Mouse (Mus musculus): ENCODE results near the gene Fbxw5.

Gene Fbxw5

DNA sequence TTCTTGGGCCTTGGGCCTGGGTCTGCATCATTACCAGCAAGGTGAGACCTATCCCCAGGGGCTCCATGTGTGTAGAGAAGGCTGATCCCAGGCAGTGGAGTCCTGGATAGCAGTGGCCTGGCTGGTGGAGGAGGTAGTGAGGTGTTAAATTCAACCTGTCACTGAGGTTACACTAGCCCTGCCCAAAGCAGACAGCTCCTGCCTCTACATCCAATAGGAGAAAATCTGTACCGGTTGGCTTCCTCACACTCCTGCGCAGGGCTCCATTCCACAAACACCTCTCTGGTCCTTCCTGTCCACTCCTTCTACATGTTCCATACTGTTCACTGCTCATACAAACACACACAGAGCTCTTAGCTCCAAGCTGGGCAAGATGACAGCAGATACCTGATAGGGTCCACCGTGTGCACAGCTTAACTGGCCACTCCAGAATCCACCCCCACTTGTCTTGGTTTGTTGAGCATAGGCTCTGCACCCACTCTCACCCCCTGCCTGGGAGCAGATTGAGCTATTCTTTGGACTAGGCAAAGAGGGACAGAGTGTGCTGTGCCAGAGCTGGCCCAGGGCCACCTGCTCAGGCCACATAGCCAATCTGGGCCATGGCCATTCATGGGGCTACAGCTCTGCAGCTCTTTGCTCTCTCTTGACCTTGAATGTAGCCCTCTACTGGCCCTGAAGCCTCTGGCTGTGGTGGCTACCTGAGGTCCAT, 22.4 kb upstream of the Fbxw5 start:
- peak; percentile 98 for DNase-seq (ENCODE audit: low read depth, low spot score)

DNA sequence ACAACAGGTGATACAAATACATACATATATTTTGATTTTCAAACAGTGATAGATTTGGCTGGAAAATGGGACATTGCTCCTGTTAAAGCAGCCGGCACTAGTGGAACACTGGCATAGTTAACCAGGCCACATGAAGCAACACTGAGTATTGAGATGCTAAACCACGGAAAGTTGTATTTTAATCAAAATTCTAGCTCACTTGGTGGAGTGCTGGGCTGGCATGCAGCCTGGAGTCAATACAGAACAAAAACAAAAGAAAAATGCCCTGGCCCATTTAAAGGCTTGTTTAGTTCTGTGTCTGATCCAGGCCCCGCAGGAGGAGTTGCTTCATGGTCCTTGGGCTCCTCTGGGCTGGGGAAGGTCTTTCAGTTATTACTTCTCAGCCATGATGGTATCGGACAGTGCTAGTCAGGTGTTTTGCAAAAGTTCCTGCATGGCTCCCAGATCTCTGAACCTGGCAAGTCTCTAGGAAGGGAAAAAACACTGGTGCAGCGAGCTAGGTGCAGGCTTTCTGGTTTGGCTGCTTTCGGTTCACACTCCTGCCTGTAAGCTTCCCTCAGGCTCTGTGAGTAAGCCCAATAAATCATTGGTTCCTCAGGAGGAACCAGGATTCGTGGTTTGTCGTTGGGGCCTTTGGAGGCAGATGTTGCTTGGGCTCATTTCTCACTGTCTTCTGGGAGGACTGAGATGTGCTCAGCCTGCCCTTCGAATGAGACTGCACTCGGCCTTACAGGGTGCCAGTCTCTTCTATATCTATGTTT, 20.8 kb upstream of the Fbxw5 start:
- DNase-seq (ENCODE audit: low read depth, low spot score) = no peak

DNA sequence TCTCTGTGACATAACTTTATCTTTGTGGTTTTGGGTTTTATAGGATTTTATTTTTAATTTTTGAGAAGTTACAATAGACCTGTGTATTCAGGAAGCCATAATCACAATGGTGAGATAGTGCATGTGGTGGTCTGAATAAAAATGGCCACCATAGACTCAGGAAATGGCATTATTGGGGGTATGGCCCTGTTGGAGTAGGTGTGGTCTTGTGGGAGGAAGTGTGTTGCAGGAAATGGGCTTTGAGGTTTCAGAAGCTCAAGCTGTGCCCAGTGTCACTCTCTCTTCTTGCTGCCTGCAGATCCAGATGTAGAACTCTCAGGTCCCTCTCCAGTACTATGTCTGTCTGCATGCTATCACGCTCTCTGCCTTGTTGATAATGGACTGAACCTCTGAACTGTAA, 20.0 kb upstream of the Fbxw5 start:
- DNase-seq (ENCODE audit: low read depth, low spot score) = no peak

DNA sequence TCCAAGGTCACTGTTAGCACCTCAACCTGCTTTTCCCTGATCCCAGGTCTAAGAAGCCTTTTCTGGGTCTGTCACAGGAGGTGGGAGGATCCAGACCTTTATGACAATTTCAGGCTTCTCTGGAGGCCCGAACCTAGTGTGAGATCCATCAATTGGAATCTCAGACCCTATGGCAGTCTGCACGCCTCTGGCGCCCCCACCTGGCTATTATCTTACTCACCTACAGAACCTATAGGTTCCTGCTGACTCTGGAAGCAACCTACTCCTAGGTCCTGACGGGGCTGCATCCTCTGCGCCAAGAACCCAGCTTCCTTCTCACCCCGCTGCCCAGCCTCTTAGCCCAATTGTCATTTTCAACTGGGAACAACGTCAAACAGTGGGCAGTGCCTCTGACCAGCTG, 17.6 kb upstream of the Fbxw5 start:
- DNase-seq (ENCODE audit: low read depth, low spot score) = peak; percentile 84

DNA sequence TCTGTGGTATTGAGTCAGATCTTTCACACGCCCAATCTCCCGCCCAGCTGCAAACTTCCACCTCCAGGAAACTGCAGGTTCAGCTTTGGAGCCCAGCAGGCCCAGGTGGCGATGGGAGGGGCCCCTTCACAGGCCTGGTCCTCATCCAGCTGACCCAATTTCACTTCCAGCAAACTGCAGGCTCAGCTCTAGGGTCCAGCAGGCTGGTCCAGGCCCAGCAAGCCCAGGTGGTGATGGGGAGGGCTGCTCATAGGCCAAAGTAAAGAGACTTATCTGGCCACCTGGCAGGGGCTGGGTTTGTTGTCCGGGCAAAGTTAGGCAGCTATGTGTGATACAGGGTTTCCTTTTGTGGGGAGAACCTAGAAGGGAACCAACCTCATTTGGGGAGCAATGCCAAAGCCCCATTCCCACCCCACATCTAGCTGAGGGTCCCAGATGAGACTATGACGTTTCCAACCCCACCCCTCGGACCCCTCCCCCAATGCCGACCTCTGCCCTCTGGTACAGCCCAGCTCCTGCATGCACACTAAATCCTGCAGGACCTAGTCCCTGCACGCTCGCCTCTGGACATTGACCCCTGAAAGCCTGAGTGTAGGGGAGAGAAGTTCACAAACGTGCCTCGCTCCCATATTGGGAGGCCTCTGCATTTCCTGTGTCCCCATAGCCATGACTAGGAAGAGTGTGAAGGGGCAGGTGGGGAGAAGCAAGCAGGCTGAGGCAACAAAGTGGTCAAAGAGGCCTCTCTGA, 15.5 kb upstream of the Fbxw5 start:
- DNase-seq (ENCODE audit: low read depth, low spot score) = peak; percentile 99

DNA sequence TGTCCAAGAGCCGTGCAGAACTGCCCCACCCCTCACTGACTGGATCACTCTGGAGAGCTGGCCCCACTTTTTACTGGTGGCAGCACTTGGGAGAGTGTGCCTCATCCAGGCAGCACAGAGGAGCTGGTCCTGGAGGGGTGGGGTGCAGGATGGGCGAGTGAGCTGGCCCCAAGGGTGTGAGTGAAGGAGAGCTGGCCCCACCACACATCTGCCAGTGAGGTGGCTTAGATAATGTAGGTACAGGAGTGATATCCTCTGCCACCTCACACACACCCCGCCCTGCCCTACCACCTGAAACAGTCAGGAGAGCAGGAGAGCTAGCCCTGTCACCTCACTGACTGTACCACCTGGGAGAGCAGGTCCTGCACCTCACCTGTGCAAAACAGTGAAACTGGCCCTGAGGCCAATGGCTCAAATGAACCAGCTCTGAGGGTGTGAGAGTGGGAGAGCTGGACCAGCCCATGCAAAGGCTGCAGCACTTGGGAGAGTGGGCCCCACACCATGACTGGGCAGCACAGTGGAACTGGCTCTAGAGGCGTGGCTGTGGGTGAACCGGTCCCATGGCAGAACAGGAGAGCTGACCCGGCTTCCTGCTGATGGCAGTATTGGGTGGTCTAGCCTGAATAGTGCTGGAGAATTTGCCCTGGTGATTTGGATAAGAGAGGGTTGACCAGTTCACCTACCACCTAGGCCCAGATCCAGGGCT, 12.4 kb upstream of the Fbxw5 start:
- DNase-seq (ENCODE audit: low read depth, low spot score) = no peak

DNA sequence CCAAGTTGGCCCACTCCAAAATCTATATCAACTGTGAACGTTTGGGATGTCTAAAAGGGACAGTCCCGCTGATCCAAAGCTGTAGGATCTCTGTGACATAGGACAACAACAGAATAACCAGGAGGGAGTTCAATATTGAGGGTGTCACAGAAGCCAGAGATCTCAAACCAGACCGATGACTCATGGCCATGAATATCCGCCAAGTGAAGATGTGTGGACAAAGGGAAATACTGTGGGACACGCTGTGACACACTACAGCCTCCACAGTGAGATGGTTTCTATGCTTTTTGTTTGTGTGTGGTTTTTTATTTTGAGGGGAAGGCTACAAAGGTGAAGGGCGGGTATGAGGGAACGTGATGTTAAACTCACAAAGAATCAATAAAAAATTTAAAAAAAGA, 11.9 kb upstream of the Fbxw5 start:
- peak; percentile 91 for DNase-seq (ENCODE audit: low read depth, low spot score)

DNA sequence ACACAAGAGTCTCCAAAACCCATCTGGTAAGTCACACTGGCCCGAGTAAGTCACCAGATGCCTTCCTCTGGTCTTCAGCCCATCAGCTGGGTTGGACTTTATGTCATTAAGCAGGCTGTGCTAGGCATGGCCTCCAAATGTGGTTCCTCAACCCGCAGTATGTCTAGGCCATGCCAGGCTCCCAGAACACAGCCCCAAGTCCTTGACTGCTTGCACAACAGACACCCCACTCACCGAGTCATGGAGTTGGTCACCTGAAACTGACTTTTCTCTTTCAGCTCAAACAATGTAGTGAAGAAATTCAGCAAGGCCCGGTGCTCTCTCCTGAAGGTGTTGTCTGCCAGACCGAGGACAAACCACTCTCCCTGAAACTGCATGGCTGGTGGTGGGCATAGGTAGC, 7.6 kb upstream of the Fbxw5 start:
- DNase-seq (ENCODE audit: low read depth, low spot score) = no peak

DNA sequence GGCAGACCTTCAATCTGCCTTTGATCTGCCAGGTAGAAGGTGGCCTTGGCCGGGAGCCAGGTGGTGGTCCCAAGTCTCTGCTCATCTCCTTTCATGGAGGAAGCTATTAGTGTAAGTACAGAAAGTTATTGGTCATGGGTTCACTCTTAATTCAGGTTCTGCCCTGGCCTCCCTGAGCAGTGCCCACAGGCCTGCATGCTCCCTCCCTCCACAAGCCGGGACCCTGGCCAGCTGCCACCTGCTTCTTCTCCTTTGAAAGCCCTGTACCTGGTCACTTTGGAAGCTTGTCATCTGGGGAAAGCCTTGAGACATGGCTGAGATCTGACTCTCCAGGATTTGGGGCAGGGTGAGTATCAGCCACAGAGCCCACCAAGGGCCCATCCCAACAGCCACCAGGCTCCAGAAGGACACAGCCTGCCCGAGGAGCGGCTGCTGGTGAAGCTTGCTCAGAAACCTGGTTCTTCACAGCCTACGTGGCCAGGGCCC, 7.0 kb upstream of the Fbxw5 start, which contains the start of gene Lcn12:
TSS of gene Lcn12 (minus strand) at position 436 of the 486 bp plus-strand sequence.
- peak; percentile 79 for DNase-seq (ENCODE audit: low read depth, low spot score)

DNA sequence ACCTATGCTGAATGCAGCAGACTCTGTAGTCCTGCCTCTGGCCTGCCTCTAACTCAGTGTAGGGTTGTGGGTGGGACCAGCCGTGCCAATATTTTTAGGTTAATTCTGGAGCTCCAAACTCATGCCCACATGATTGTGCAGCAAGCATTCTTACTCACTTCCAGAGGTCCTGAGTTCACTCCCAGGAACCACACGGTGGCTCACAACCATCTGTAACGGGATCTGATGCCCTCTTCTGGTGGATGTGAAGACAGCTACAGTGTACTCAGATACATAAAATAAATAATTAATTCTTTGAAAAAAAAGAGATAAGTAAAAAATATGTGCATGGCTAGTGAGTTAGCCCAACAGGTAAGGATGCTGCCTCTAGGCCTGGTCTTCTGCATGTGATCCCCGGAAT, 4.1 kb upstream of the Fbxw5 start:
- DNase-seq (ENCODE audit: low read depth, low spot score) = peak; percentile 92

DNA sequence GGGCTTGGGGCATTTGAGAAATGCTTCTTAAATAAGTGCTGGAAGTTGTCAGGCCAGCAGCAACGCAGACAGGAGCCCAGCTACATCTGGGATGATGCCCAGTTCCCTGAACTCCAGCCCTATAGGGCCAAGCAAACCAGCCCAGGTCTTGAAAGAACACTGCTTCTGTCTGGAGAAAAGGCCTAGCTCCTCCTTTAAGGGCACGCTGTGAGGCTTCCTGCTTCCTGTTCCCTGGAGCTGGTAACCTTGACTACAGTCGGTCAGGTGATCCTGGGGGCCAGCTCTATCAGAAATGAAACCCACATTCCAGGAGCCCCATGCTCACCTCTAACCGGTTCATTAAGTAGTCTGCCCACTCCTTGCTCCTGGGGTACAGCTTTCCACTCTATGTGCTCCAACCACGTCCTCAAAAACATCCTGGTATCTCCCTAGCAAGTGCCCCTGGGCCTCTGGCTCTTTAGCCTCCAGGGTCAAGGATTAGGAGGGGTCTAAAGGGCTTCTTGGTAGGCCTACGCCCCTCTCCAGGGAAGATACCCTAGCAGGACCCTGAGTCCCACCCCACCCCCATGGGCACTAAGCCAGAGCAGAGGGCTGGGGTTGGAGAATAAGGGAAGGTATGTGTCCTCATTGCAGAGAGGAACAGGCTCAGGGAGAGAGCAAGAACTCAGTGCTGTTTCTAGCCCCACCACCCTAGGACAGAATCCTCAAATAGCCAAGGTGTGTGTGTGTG, 2.5 kb upstream of the Fbxw5 start:
- DNase-seq (ENCODE audit: low read depth, low spot score) = no peak

DNA sequence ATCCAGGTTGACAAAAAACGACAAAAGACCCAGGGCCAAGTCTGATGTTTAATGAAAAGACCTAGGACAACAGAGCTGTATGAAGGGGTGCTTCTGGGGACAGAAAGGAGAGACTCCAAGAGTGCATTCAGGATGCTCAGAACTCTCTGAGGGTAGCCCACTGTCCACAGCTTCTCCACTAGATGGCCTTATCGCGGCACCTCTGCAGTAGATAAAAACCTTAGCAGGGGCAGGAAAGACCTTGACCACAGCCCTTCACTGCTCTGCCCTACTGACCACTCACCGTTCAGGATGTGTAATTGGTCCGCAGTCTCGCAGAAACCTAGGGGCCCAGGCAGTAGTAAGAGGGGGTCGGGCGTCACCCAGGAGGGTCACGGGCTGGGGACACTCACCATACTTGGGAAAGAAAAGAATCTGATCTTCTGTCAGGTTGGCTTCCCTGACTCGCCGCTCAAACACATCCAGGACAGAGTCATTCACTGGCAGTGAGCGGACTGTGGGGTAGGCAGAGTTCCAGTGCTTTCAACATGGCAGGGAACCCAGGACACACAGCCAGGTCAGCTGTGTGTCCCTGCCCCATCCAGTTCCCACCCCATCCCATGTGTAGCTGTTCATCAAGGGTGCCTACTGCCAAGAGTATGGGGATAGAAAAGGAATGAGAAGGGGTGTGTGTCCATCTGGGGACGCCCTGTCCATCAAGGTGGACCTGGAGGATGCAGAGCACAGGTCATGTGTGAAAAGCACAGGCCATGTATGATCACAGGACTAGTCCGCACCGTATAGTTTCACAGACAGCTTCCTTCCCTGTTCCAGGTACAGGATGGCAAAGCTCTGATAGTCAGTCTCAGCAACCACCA, 1.7 kb upstream of the Fbxw5 start:
- no peak for DNase-seq (ENCODE audit: low read depth, low spot score)

DNA sequence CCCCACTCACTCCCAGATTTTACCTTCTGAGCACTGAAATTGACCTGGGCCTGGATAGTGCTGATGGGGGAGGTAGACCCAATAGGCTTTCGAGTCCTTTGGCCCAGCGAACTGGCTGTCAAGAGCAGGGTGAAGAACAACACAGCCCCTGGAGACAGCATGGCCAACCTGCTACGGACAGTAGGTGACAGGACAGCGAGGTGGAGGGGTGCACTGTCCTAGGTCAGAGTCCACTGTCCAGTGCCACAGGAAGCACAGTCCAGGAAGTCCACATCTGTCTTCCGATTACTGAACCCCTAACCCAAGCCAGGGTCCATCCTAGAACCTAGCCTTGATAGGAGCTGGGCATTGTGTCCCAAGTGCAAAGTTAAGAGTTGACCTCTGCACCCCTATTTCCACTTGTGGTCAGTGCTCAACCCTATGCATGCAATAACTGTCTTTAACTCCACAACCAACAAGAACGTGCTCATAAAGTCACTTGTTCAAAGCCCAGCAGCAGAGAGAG, 427 bp upstream of the Fbxw5 start:
- no peak for DNase-seq (ENCODE audit: low read depth, low spot score)

DNA sequence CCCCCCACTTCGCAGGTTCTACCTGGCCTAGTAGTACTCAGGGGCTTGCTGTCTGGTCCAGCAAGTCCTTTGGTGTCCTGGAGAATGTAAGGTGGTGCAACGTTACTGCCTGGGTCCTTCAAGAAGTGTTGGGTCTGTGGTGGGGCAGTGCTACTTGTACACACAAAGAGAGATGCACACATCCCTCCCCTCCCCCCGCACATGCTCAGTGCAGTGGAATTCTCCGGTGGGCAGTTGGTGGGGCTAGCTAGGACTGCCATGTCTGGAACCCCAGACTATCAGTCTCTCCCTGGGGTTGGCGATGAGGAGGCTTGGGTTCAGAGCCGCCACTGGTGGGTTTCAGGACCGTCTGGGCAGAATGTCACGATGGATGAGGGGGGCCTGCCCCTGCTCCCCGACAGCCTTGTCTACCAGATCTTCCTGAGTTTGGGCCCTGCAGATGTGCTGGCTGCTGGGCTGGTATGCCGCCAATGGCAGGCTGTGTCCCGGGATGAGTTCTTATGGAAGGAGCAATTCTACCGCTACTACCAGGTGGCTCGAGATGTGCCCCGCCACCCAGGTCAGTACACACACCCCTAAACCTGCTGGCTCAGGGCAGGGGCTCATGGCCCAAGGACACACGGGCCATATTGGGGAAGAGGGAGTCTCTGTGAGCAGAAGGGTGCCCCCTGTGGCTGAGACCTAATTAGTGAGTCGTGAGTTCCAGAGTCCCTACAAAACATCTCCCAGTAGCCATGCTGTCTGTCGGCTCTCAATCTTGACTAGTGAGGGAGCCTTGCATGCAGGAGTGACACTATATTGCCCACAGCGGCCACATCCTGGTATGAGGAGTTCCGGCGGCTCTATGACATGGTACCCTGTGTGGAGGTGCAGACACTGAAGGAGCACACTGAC, 1.3 kb downstream of the Fbxw5 start, which contains the start of gene C8g:
TSS of gene C8g (minus strand) at position 127 of the 894 bp plus-strand sequence.
- no peak for DNase-seq (ENCODE audit: low read depth, low spot score)

DNA sequence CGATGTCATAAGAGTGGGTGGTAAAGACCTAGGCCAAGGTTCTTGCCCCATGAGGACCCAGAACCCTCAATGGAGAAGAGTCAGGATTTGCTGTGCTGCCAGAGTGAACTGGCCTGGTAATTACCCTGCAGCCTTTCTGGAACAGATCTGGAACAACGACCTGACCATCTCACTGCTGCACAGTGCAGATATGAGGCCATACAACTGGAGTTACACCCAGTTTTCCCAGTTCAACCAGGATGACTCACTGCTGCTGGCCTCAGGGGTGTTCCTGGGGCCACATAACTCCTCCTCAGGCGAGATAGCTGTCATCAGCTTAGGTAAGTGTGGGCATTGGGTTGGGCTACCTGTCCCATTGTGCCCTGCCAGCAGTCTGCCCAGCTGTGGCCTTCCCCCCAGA, 2.2 kb downstream of the Fbxw5 start:
- DNase-seq (ENCODE audit: low read depth, low spot score) = no peak

DNA sequence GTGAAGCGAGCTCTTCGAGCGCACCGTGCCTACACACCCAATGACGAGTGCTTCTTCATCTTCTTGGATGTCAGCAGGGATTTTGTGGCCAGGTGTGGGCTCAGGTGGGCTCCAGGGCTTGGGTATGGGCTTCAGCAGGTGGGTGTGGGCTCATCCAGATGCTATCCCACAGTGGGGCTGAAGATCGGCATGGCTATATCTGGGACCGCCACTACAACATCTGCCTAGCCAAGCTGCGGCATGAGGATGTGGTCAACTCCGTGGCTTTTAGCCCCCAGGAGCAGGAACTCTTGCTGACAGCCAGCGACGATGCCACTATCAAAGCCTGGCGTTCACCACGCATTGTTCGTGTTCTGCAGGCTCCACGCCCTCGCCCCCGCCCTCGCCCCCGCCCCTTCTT, 4.0 kb downstream of the Fbxw5 start:
- DNase-seq (ENCODE audit: low read depth, low spot score) = no peak

DNA sequence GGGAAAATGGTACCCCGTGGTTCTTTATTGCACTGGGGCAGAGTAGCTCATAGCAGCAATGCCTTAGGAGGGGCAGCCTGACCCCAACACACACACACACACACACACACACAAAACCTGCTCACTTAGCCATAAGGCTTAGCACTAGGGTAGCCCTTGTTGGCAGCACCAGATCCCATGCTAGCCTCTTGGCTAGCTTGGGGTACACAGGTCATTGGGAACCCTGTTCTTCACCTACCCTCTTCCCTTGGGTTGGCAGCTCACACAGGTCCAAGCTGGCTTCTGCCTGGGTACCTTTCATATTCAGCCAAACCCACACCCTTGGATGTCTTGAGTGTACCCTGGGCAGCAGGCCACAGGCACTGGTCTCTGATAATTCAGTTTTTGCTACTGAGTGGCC, 4.5 kb downstream of the Fbxw5 start:
- DNase-seq (ENCODE audit: low read depth, low spot score) = no peak

DNA sequence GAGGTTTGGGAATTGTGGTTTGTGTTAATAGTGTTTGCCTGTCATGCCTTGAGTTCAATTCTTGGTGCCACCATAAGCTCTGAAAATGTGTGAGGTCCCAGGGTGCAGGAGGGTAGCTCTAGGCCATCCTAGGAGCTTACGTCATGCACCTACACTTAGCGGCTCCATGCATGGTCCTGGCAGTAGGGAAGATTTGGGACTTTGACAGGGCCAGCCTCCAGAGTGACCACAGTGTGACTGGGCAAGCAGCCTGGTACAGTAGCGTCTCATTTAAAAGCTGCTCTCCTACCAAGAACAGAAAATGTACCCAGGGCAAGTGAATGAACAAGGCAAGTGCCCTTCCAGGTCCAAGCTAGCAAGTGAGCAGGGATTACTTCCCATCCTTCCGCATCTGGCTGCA, 5.3 kb downstream of the Fbxw5 start:
- DNase-seq (ENCODE audit: low read depth, low spot score) = no peak

DNA sequence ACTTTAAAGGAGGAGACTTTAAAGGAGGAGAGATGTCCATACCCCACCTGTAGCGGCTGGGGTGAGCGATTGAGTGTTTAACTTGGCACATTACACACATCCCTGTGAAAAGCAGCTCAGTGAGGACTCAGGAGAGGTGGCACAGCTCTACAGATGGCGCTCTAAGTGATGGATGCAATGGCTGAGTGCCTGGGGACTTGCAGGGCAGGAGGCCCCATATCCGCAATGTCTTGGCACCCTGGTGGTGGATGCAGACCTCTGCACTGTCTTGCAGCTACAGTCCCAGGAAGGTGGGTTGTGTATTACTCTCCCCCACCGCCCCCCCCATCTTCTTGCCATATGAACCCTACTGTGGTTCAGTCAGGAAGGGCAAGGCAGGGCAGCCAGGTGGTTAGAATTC, 6.4 kb downstream of the Fbxw5 start:
- peak; percentile 47 for DNase-seq (ENCODE audit: low read depth, low spot score)

Data from brain, adult 2 months (tissue).